Mouse (Mus musculus) forebrain, embryonic 12.5 days (tissue): ENCODE measurements around the gene Col6a6. TPM values are rescaled to one million over a fixed set of nuclear protein-coding genes. Genes with fewer than 3 reads are reported as not detected.

Experiments
- ATAC-seq: fragments of 200-750 bp; cut with Nextera tagmentation; 2 replicates; pipeline ENCODE4 v1.8.0; 2017; ENCODE audit warnings: moderate TSS enrichment; ENCODE audit not compliant: low FRiP score
- H3K27ac ChIP-seq: fragments of 300-500 bp; sonication (generic); 2 replicates; pipeline ENCODE4 v1.5.1; 2016; ENCODE audit warnings: mild to moderate bottlenecking
- H3K27me3 ChIP-seq: fragments of 300-500 bp; sonication (generic); 2 replicates; pipeline ENCODE4 v1.6.1; 2016; ENCODE audit warnings: mild to moderate bottlenecking
- H3K36me3 ChIP-seq: fragments of 300-500 bp; sonication (generic); replicated peaks from 2 replicates; pipeline ENCODE4 v1.6.1; 2016; ENCODE audit warnings: mild to moderate bottlenecking
- H3K4me1 ChIP-seq: fragments of 300-500 bp; sonication (generic); 2 replicates; pipeline ENCODE4 v1.6.1; 2016
- H3K4me2 ChIP-seq: fragments of 300-500 bp; sonication (generic); 2 replicates; pipeline ENCODE4 v1.6.1; 2016; ENCODE audit warnings: mild to moderate bottlenecking, moderate library complexity
- H3K4me3 ChIP-seq: fragments of 300-500 bp; sonication (generic); replicated peaks from 2 replicates; pipeline ENCODE4 v1.5.1; 2016; ENCODE audit warnings: mild to moderate bottlenecking
- H3K9ac ChIP-seq: fragments of 300-500 bp; sonication (generic); 2 replicates; pipeline ENCODE4 v1.6.1; 2016; ENCODE audit warnings: mild to moderate bottlenecking
- H3K9me3 ChIP-seq: fragments of 300-500 bp; sonication (generic); 2 replicates; pipeline ENCODE4 v1.6.1; 2016
- WGBS: fragments of 180-500 bp; shearing (Covaris S2); methylation state at CpG from one replicate; pipeline ENCODE4 v1.1.7; 2016; 5-methylcytosine and 5-hydroxymethylcytosine counted together
- polyA plus RNA-seq: library from polyadenylated mRNA; unstranded; fragments of >200 nt; fragmentation: Nextera tagmentation; extraction: Ambion mirVana; gene quantifications from 2 replicates; pipeline ENCODE4 v1.2.1, GENCODE M21; 2016

The Col6a6 gene
- polyA plus RNA-seq, 1 experiment from 2014 or later, result 0.10 TPM

DNA sequence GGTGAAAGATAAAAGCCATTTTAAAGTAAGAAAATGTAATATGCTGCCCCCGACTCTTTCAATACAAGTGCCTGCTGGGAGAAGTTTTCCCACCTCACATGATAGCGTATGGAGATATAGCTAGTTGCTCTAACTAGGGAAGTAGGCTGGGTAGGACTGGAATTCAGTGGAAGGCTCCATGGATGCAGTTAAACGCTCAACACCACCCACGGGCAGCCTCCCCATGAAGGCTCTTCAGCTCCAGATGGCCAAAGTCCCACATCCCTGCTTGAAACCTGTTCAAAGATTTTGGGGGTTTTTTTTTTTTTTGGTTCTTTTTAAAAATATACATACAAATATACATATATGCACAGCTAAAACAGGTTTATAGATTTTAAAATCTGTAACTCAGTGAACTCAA lies 107.5 kb downstream of the Col6a6 start:
- Histone ChIP-seq H3K4me1 (no peaks in the 10 kb centered on the region; the same call in 1 of the 2 replicates), H3K36me3 (no peaks in the 10 kb centered on the region), H3K9me3 (no peaks in the 10 kb centered on the region), H3K9ac (no peak overlapping the region), H3K27ac (no peak overlapping the region), H3K27me3 (no peaks in the 10 kb centered on the region), H3K4me3 (no peak overlapping the region), H3K4me2 (no peak overlapping the region)
- 96% methylated on average over 4 of the region's 4 CpGs for WGBS
- no peak for ATAC-seq

DNA sequence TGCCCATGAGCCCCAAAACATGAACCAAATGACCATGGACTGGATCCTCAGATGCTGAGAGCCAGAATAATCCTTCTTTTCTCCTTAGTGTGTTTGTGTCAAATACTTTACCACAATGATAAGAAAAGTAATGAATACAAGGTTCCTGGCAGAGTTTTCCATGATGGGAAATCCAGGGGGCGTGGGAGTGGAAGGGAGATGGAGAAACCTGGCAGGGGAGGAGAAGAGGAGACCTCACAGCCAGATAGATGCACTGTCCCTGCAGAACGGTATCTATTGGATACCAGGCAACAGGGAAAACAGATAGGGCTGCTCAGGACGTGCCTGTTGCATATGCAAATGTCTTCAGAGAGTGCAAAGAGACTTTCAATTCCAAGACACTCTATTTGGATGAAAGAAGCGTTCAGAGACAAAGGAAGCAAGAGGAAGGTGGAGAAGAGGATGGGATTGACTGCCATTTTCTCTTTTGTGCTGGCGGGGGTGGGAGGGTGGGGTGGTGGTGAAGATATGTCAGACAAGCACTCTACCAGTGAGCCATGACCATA lies 108.0 kb downstream of the Col6a6 start:
- Histone ChIP-seq H3K4me1 (no peaks in the 10 kb centered on the region; the same call in 1 of the 2 replicates), H3K27me3 (no peaks in the 10 kb centered on the region)
- WGBS, result 45% methylated on average over 5 of the region's 5 CpGs

DNA sequence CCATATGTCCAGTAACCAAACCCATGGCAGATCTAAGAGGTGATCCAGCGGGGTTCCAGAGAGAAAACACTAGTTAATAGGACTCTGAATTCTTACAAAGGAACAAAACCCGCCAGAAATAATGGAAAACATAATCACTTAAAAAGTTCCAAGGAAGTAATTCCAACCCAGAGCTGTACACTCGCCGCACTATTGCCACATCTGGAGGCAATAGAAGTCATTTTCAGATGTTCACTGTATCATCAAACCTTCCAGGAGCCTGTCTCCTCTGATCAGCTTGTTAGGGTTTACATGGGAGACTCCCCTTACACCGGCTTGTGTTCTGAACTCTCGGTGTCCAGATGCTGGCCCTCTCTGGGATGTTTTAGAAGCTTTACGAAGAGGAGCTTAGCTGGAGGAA lies 108.6 kb downstream of the Col6a6 start:
- Histone ChIP-seq H3K27ac (no peak overlapping the region), H3K36me3 (no peaks in the 10 kb centered on the region), H3K9me3 (no peaks in the 10 kb centered on the region), H3K4me3 (no peak overlapping the region), H3K4me1 (no peaks in the 10 kb centered on the region; the same call in 1 of the 2 replicates), H3K27me3 (no peaks in the 10 kb centered on the region), H3K9ac (no peak overlapping the region), H3K4me2 (no peak overlapping the region)
- 79% methylated on average over 7 of the region's 7 CpGs for WGBS
- ATAC-seq, result no peak

More for the DNA sequence above, 108.0 kb downstream of the Col6a6 start:
- no peaks in the 10 kb centered on the region for H3K9me3 ChIP-seq
- no peak overlapping the region for H3K4me2 ChIP-seq
- no peak overlapping the region for H3K9ac ChIP-seq
- H3K36me3 ChIP-seq, result no peaks in the 10 kb centered on the region
- H3K4me3 ChIP-seq, result no peak overlapping the region
- ATAC-seq, result no peak
- H3K27ac ChIP-seq, result no peak overlapping the region

DNA sequence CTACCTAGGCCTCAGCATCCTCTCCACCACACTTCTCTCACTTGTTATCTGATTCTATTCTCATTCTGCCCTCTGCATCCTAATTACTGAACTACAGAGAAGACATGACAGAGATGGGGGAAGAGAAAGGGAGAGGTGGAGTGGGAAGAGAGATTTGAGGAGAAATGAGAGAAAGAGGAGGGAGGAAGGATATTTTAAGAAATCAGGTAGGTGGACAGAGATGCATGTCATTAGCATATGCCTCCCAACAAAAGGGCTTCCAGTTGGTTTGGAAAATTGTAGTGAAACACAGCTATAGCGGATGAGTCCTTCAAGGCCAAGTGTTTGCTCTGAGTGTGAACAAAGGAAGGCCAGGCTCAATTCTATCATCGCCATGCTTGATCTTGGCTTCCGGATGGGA lies 115.9 kb downstream of the Col6a6 start:
- ATAC-seq, result no peak
- WGBS, result 93% methylated on average over 3 of the region's 3 CpGs
- H3K4me1 ChIP-seq, result no peaks in the 10 kb centered on the region
- no peak overlapping the region for H3K4me3 ChIP-seq
- no peaks in the 10 kb centered on the region for H3K27me3 ChIP-seq
- no peak overlapping the region for H3K27ac ChIP-seq
- H3K9me3 ChIP-seq, result no peaks in the 10 kb centered on the region
- no peak overlapping the region for H3K9ac ChIP-seq
- no peak overlapping the region for H3K4me2 ChIP-seq
- H3K36me3 ChIP-seq, result no peaks in the 10 kb centered on the region

DNA sequence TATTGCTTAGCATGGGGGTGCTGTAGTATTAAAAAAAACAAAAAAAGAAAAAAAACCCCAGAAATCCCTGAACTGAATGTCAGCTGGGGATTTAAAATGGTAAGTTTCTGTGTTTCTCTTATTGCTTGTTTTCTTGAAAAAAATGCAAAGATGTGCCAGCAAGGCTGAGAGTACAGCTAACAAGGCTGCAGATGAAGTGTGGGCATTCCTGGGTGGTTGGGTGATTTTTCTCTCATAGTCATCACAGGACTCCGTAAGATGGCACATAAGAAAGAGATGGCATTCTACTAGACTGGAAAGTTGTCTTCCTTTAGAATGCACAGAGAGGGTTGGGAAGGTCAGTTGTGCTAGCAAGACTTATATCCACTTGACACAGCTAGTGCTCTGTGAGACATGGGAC lies 122.9 kb downstream of the Col6a6 start:
- Histone ChIP-seq H3K36me3 (no peaks in the 10 kb centered on the region), H3K4me2 (no peak overlapping the region), H3K27ac (no peak overlapping the region), H3K9ac (no peak overlapping the region), H3K4me1 (no peaks in the 10 kb centered on the region), H3K4me3 (no peak overlapping the region), H3K9me3 (no peaks in the 10 kb centered on the region), H3K27me3 (no peaks in the 10 kb centered on the region)
- WGBS, result 94% methylated on average over 1 of the region's 1 CpGs
- ATAC-seq, result no peak

DNA sequence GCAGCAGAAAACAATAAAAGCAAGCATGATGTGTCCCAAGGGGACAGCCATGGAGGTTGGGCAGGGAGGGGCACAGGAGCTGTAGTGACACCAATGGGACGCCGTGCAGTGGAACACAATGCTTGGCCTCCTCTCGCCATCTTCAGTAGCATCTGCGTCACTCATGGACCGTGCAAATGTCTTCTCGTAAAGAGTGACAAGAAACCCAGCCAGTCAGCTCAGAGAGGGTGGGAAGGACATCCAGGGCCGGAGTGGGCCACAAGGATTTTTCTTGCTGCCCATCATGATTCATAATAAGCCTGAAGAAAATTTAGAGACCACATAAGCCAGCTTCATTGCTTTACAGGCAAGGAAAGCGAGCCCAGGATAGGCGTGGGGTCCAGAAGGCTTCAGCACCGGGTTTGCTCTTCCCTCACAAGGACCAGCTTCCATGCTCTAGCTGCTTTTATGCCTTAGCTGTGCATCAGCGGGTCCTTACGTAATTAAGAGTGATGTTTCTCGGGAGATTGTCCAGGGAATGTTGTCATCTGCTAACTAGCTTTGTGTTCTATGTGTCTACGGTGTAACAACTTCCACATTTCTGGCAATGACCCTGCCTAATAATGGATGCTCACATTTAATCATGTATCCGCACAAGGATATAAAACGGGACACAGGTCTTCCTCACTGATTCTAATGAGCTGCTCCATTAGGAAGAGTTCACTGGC lies 123.6 kb downstream of the Col6a6 start:
- ATAC-seq, result no peak
- Histone ChIP-seq H3K36me3 (no peaks in the 10 kb centered on the region), H3K4me3 (no peak overlapping the region), H3K9me3 (no peaks in the 10 kb centered on the region), H3K4me1 (no peaks in the 10 kb centered on the region), H3K9ac (no peak overlapping the region), H3K4me2 (no peak overlapping the region), H3K27ac (no peak overlapping the region), H3K27me3 (no peaks in the 10 kb centered on the region)
- 86% methylated on average over 16 of the region's 16 CpGs for WGBS

DNA sequence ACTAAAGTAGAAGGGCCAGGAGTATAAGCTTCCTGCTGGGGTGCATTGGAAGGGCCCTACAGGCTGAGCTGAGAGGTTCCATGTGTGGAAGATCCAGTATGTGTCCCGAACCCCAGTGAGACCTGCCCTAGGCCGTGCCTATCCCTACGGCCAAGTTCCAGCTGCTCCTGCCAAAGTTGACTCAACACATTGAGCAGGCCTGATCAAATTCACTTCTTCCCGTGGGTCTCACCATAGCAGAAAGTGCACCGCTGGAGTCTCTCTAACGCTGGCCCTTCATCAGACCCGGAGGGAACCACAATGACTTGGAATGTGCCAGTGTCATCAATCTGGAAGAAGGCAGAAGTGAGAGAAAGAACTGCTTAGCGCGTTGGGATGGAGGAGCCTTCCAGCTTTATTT lies 126.0 kb downstream of the Col6a6 start:
- 84% methylated on average over 9 of the region's 9 CpGs for WGBS
- no peaks in the 10 kb centered on the region for H3K9me3 ChIP-seq
- H3K9ac ChIP-seq, result no peak overlapping the region
- no peak overlapping the region for H3K27ac ChIP-seq
- H3K4me3 ChIP-seq, result no peak overlapping the region
- no peak overlapping the region for H3K4me2 ChIP-seq
- H3K36me3 ChIP-seq, result no peaks in the 10 kb centered on the region
- ATAC-seq, result no peak
- H3K4me1 ChIP-seq, result no peaks in the 10 kb centered on the region
- no peaks in the 10 kb centered on the region for H3K27me3 ChIP-seq

DNA sequence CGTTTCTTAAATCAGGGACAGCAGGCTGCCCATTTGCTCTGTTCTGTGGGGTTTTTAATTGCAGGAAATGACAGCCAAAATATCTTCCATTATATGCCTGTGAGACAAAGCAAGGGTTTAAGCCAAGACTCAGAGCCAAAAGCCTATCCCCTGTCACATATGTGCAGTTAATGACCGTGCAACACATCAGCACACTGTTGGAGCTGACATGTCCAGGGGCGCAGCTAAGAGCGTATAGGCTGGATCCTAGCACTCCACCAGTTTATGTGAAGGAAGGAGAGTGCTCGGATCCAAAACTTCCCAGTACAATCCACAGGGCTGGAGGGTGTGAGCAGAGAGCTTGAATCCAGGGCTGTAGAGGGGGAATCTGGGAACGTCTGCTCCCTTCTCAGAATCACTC lies 127.3 kb downstream of the Col6a6 start:
- Histone ChIP-seq H3K9me3 (no peaks in the 10 kb centered on the region), H3K4me3 (no peak overlapping the region), H3K4me1 (no peaks in the 10 kb centered on the region), H3K36me3 (no peaks in the 10 kb centered on the region), H3K9ac (no peak overlapping the region), H3K27ac (no peak overlapping the region), H3K27me3 (no peaks in the 10 kb centered on the region), H3K4me2 (no peak overlapping the region)
- 82% methylated on average over 6 of the region's 6 CpGs for WGBS
- ATAC-seq, result no peak

DNA sequence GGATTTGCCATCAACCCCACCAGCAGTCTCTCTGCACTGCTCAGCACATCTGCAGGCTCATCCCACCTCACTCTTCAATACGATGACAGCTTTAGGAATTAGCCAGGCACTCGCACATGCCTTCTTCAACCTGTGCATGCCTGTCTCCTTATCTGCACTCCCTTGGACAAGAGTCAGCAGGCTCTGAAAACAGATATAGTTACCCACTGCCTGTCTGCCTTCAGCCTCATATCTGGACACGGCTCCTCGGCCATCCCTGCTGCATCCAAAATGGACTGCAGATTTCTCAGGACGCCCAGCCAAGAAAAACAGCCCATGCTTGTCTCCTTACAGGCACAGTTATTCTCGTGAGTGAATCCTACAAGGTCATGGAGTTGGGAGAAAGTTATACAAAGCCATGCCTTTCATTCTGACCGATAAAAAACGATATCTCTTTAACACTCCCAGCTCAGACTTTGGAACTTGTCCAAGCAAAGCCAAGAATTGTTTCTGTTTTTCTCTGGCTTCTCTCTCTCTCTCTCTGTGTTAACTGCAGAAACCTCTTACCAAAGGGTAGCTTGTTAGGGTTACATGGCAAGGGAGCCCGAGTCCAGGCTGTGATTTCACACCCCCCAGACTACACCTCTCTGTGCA lies 130.1 kb downstream of the Col6a6 start:
- WGBS, result 82% methylated on average over 9 of the region's 9 CpGs
- H3K9me3 ChIP-seq, result no peaks in the 10 kb centered on the region

DNA sequence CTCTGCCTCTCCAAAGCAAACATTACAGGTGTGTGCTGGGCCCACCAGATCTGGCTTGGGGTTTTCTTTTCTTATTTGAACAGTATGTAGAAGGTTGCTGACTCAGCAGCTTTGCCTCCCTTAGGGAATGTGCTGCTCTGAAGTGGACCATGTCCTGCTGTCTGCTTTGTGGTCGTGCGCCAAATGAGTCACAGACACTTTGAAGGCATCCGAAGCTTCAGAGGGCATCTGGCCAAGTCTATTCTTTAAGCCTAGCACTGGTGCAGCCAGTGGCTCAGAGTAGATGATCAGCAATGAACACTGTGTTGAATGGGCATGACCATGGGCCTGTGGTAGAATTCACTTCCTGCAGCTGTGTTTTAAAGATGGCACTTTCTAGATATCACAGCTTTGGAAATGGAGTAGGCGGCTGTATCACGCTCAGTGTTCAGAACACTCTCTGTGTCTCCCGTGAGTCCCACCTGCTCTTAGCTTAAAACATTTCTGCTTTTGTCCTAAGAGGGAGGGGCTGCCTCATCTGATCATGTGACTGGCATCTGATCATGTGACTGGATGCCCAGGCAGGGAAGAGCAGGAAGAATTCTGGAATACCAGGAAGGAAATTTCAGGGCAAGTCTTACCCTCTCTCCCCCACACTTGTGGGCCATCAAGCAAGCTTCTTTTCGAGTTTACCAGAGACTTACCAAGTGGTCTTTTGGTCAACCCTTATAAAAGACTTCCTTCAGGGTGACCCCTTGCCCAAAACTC lies 131.0 kb downstream of the Col6a6 start:
- ATAC-seq, result no peak
- 86% methylated on average over 7 of the region's 7 CpGs for WGBS
- Histone ChIP-seq H3K4me1 (no peaks in the 10 kb centered on the region), H3K4me3 (no peak overlapping the region), H3K9me3 (no peaks in the 10 kb centered on the region), H3K9ac (no peak overlapping the region), H3K36me3 (no peaks in the 10 kb centered on the region), H3K27me3 (no peaks in the 10 kb centered on the region), H3K4me2 (no peak overlapping the region), H3K27ac (no peak overlapping the region)

More for the DNA sequence above, 130.1 kb downstream of the Col6a6 start:
- Histone ChIP-seq H3K4me2 (no peak overlapping the region), H3K4me3 (no peak overlapping the region), H3K4me1 (no peaks in the 10 kb centered on the region), H3K27ac (no peak overlapping the region), H3K9ac (no peak overlapping the region), H3K36me3 (no peaks in the 10 kb centered on the region), H3K27me3 (no peaks in the 10 kb centered on the region)
- ATAC-seq, result no peak

DNA sequence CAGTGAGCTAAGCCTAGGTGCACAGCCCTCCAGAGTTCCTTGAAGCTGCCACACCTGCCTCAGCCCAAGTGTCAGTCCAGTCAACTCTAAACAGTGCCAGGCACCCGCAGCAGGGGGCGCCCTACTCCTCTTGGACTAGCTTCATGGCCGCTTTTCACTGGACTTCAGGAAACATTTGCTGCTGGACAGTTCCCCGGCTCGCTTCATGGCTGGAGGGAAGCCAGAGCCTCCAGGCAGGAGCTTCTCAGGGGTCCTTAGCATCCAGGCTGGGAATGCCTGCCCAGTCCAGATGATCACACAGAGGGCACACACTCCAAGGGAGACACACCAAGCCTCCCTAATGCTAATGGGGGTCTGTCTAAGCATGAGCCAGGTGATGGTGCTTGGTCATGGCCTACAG lies 134.1 kb downstream of the Col6a6 start:
- no peak overlapping the region for H3K27ac ChIP-seq
- no peaks in the 10 kb centered on the region for H3K9me3 ChIP-seq
- H3K4me3 ChIP-seq, result no peak overlapping the region
- H3K4me1 ChIP-seq, result peaks cover 7% of the 10 kb centered on the region
- WGBS, result 10% methylated on average over 5 of the region's 5 CpGs
- H3K4me2 ChIP-seq, result no peak overlapping the region
- H3K27me3 ChIP-seq, result no peaks in the 10 kb centered on the region
- no peak overlapping the region for H3K9ac ChIP-seq
- ATAC-seq, result no peak
- 0 out of 2 replicates have a peak, but pooled peaks cover 1% of the 10 kb centered on the region for H3K36me3 ChIP-seq

DNA sequence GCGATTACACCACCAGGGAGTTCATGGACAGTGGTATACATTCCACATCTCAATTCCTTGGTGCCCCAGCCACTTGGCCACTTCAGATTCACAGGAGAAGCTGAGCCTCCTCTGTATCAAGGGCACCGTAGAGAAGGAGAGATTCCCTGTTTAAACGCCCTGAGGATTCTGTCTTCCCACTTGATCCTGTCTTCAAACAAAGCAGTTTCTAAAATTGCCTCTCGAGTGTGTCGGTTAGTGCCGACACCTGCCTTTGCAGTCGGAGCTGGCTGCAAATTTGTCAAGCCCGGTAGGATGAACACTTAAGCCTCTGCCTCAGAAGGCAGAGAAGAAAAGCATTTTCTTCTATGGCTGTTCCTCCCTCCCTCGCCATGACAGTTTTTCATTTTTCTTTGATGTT lies 134.9 kb downstream of the Col6a6 start:
- Histone ChIP-seq H3K4me1 (peaks cover 7% of the 10 kb centered on the region), H3K9ac (no peak overlapping the region), H3K36me3 (peaks cover 7% of the 10 kb centered on the region), H3K4me2 (no peak overlapping the region), H3K27ac (no peak overlapping the region), H3K4me3 (no peak overlapping the region), H3K9me3 (no peaks in the 10 kb centered on the region), H3K27me3 (no peaks in the 10 kb centered on the region)
- ATAC-seq, result no peak
- 86% methylated on average over 9 of the region's 9 CpGs for WGBS
